Mouse (Mus musculus) spleen, adult 12 weeks (tissue): ENCODE results near the gene Zfp462.

Source experiments
- DNase-seq: peaks from one replicate; pipeline ENCODE4 v3.0.0; 2022; ENCODE audit warnings: low spot score

Gene Zfp462

GRCm38 (mm10) chr4:54996064-54996463 lies 51.2 kb downstream of the Zfp462 start:
- no peak for DNase-seq

DNA sequence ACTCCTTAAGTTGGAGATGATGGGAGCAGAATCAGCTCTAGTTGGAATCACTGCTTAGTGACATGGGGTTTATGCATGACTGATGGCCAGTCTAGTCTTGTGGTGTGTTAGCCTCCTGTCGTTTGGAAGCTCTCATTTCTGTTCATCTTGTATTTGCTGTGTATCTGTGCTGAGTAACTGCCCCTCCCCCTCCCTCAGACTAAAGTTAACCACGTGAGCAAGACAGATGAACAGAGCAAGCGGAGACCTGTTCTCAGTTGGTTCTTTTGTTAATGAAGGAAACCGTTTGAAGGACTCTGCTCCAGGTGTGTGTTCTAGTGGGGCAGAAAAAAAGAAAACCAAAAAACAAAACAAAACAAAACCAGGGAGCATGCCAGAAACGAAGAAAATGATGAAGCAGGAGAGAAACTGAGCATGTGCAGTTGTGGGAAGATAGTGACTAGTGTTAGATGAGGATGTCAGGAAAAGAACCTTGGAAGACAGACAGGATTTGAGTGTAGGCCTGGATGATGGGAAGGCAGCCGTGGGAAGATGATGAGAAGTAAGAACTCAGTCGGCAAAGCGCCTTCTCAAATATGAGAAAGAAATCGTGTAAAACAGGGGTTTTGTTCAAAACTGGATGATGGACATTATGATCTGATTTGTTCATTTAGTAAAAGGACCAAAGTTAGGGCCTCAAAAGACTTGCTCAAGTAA lies 53.4 kb downstream of the Zfp462 start:
- no peak for DNase-seq

DNA sequence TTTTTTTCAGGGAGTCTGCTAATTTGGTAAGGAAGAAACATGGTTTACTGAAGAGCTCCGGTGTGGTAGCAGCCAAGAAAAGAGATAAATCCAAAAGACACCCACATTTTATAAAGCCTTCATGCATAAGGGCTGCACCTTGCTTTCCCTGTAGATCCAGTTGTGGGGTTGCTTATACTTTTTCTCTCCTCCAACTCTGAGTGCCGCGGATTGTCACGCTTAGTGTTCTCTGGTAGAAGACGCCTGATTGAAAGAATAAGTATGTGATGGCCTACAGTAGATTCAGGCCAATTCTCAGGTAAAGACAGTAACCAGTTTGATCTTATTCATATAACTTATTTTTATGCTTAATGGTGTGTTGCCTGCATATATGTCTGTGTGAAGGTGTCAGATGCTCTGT lies 54.7 kb downstream of the Zfp462 start:
- DNase-seq: no peak

GRCm38 (mm10) chr4:55001386-55001785 lies 56.5 kb downstream of the Zfp462 start:
- DNase-seq: no peak

DNA sequence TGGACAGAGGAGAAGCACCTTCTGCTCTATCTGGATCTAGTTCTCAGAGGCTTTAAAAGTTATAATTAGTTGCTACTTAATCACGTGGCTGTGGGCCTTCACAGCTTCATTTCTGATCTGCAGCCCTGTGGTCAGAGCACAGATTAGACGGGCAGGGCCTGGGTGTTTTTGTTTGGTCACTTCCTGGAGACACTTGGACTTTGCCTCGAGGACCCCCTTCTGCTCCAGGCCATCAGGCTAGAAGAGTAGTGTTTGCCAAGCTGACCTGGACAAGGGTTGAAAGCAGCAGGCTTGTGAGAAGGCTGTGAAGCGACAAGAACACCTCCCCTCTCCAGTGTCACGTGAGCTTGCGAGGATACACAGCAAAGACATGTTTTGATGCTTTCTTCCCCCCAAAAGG lies 58.3 kb downstream of the Zfp462 start:
- no peak for DNase-seq

GRCm38 (mm10) chr4:55005066-55005465 lies 60.2 kb downstream of the Zfp462 start:
- DNase-seq: no peak

DNA sequence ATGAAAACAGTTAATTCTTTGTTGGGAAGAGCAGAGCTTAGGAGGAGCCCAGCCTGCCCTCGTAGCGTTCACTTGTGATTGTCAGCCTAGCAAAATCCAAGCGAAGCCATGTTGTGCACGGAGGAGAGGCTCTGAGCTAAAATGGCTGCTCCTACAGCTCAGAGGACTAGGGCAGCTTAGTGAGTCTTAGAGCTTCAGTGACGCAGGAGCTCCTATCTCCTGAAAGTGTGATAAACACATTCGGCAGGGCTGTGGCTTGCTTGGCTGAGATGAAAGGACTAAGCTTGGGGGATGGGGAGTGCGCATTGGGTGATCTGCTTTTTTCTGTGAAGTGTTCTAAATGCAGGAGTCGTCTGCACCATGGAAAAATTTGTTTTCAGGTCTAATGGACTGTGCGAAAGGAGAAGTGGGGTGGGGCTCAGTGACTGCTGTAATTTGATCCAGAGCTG lies 60.7 kb downstream of the Zfp462 start:
- DNase-seq: no peak

- DNase-seq: no peak
Measured at GRCm38 (mm10) chr4:55006024-55006423, 61.2 kb downstream of the Zfp462 start.

DNA sequence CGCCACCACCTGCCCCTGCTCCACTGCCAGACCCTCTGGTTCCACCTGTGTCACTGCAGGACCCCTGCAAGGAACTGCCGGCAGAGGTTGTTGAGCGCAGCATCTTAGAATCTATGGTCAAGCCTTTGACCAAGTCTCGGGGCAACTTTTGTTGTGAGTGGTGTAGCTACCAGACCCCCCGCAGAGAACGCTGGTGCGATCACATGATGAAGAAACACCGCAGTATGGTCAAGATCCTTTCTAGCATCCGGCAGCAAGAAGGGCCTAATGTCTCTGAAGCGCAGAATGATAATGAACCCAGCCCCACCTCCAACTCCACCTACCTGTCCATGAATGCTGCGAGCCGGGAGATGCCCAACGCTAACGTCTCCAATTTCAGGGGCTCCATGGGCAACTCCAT lies 63.8 kb downstream of the Zfp462 start:
- no peak for DNase-seq

DNA sequence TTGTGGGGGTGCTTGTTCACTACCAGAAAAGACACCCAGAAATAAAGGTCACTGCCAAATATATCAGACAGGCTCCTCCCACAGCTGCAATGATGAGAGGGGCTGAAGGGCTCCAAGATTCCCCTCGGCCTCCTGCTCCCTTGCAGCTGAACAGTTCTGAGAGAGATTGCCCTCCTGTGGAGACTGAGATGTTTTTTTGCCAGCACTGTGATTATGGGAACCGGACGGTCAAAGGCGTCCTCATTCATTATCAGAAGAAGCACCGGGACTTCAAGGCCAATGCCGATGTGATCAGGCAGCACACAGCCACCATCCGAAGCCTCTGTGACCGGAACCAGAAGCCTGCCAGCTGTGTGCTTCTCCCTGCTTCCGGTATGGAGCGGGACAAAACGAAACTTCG lies 66.5 kb downstream of the Zfp462 start:
- DNase-seq: no peak

GRCm38 (mm10) chr4:55013563-55014248 lies 68.9 kb downstream of the Zfp462 start:
- DNase-seq: no peak

DNA sequence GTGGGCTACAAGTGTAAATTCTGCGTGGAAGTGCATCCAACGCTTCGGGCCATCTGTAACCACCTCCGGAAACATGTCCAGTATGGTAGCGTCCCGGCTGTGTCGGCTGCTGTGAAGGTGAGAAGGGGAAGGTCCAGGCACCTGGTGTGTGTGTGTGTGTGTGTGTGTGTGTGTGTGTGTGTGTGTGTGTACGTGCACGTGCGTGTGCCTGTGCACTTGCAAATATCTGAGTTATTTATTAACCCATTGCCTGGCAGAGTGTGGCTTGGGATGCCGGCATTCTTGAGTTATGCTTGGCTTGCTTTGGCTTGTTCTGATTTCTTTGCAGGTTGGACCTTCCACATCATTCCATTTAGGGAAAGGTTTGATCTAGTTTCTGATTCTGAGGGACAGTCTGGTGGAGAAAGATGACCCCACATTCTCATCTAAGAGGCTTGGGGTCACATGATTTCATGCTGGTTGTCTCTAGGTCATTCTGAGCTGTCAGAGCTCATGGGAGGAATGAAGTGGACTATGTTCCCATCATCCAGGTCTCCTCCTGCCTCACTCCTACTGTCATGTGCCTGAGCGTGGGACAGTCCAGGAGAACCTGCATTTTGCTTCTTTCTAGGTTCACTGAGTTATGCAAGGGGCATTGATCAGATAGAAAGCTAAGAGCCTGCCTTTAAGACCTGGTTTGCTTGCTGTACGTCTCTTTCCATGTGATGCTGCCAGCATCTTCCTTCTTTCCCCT lies 70.0 kb downstream of the Zfp462 start:
- DNase-seq: no peak

DNA sequence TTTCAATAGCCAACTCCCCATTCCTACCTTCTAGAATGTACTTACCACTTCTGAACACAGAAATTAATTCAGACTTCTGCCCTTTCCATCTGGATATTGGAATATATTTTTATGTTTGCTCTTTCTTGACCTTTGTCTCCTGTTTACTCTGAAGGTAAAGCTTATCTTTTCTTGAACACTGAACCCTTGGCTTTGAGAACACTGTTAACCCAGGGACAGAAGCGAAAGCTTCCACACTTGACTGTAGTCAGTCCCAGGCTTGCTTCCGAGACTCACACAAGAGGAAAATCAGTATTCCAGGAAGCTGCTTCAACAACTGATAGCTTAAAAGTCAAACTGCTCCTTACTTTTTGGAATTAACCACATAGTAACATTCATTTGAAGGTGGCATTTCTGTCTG lies 70.7 kb downstream of the Zfp462 start:
- no peak for DNase-seq

DNA sequence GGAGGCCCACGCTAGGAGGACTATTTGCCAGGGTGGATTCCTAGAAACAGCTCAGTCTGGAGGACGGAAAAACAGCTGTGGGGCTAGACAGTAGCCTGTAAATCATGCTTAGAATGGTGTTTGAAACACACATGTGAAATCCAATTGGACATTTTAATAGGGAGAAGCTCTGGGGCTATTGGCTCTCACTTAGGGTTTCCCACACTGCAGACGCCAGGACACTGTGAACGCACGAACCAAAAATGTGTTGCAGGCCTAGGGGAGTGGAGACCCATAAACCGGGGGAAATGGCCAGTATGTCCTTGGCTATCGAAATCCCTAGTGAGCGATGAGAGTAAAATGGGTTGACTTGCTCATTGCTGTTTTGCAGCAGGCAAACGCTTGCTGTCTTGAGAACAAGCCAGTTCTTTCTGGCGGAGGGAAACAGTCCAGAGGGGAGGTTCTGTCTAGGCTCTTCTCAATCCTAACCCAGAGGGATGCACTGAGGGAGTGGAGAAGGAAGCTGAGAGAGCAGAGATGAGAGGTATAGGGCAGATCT lies 81.3 kb downstream of the Zfp462 start:
- no peak for DNase-seq

- no peak for DNase-seq
Measured at GRCm38 (mm10) chr4:55030401-55030800, 85.6 kb downstream of the Zfp462 start.

- no peak for DNase-seq
Measured at GRCm38 (mm10) chr4:55032317-55032930, 87.6 kb downstream of the Zfp462 start.

- no peak for DNase-seq
Measured at GRCm38 (mm10) chr4:55033452-55033851, 88.6 kb downstream of the Zfp462 start.

- DNase-seq: no peak
Measured at GRCm38 (mm10) chr4:55038139-55038538, 93.3 kb downstream of the Zfp462 start.

DNA sequence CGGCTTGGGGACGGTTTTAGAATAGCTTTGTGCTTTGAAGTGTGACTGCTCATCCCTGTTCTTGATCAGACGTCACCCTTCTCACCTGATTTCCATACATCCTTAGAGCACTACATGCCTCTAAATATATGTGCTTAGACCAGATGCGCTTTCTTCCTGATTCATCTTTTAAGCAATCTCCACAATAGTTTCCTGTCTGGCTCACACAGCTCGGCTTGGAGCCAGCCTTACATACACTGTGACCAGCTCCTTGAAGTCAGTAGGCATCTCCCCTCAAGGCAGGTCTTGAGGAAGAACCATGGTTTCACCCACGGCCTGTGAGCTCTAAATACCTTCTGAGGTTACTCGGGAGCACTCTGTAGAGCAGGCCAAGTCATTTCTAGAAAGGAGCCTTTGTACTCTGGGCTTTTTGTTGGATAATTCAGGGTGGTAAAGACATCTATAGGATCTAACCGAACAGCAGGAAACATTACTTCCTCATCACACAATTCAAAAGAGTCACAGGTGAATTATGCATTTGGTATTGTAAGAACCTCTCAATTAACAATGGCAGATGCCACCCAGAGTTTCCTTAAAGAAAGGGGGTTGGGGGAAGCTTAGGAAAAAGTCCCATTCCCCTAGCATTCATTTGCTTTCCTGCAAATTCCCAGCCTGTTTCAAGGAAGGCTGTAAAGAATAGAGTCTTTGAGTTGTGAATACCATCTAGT lies 95.6 kb downstream of the Zfp462 start:
- DNase-seq: no peak

DNA sequence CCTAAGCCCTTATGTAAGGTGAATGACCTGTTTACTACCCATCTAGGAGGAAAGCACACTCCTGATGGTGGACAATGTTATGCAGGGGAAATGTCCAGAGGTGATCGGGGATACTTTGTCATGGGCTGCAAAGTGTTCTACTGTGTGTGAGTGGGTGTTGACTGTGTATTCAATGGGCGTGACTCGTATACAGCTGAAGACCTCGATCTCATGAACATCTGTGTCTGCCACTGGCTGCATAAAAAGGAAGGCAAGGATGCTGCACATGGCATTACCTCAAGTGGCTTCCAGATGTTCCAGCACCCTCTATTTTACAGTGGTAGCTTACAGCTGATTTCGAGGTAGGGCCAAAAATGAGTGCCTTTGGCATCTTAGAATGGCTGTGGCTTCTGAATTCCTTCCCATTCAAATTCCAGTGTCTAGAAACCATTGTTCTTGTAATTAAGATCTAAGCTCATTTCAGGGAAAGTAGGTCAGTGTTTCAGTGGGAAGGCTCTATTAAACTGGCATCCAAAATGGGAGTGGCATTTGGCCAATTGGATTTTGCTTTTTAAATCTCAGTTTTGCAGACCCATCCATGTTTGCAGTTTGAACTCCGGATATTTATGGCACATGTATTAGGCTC lies 96.4 kb downstream of the Zfp462 start:
- DNase-seq: no peak

DNA sequence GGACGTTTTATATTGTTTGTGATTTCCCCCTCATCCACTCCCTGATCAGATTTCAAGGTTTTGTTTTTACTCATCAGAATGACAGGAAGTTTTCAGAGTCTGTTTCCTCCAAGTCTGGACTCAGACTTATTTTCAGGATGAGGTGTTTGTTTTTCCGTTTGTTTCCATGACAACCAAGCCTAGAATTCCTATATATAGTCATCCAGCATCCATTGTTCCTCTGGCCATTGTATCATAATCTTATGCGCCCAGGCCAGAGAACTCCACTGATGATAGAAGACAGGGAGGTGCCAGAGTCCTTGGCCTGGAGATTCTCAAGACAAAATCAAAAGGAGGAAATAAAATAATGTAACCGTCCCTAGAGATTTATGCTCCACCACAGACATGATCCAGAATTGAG lies 97.7 kb downstream of the Zfp462 start:
- DNase-seq: no peak
